Mouse (Mus musculus): ENCODE measurements around the gene Cd300lf. TPM values are rescaled to one million over a fixed set of nuclear protein-coding genes. Genes with fewer than 3 reads are reported as not detected.

Cd300lf gene
- polyA plus RNA-seq (2012; fragmentation: generic; extraction: Trizol): not detected
- long read RNA-seq, experiment 1: 0 reads
- long read RNA-seq, experiment 2: 0 reads

GRCm38 (mm10) chr11:115133800-115134199 lies at the start of gene Cd300lf:
Cd300lf (minus strand) TSS chr11:115133992.
- Histone ChIP-seq H3K27me3 (ENCODE audit: control insufficient read depth, insufficient read depth, insufficient read length) (peaks cover 3% of the 10 kb centered on the region), H3ac (ENCODE audit: control insufficient read depth, insufficient read length, low read depth) (no peak within 1 kb of the TSS), H3K4me3 (ENCODE audit: insufficient read depth, poor library complexity, severe bottlenecking) (no peak within 1 kb of the TSS), H3K79me2 (ENCODE audit: control insufficient read depth, insufficient read depth) (no peaks in the 10 kb centered on the region), H3K79me3 (ENCODE audit: low read depth) (no peaks in the 10 kb centered on the region), H3K36me3 (ENCODE audit: control insufficient read depth, insufficient read depth) (no peaks in the 10 kb centered on the region)
- TF ChIP-seq MAX (IDR thresholded peaks at IDR 0.05) (no peak), CEBPB (IDR thresholded peaks at IDR 0.05; ENCODE audit: low read depth) (no peak), CTCF (IDR thresholded peaks at IDR 0.05; ENCODE audit: control insufficient read depth, insufficient read depth, insufficient read length) (no peak), FOSL1 (IDR thresholded peaks at IDR 0.05; ENCODE audit: insufficient read depth, low read length, poor library complexity, severe bottlenecking) (no peak), MYOD1 (IDR thresholded peaks at IDR 0.05; ENCODE audit: control insufficient read depth, insufficient read length, low read depth) (no peak), USF1 (IDR thresholded peaks at IDR 0.05; ENCODE audit: low read depth) (no peak), MYOG (IDR thresholded peaks at IDR 0.05; ENCODE audit: control insufficient read depth, extremely low read depth, insufficient read length) (no peak)

GRCm38 (mm10) chr11:115181913-115182638 lies 48.3 kb upstream of the Cd300lf start:
- no peaks in the 10 kb centered on the region for H3K36me3 ChIP-seq (ENCODE audit: control insufficient read depth, insufficient read depth)
- no peak overlapping the region for H3K4me3 ChIP-seq (ENCODE audit: insufficient read depth, poor library complexity, severe bottlenecking)
- H3ac ChIP-seq (ENCODE audit: control insufficient read depth, insufficient read length, low read depth): no peak overlapping the region
- H3K79me3 ChIP-seq (ENCODE audit: low read depth): no peaks in the 10 kb centered on the region
- no peaks in the 10 kb centered on the region for H3K79me2 ChIP-seq (ENCODE audit: control insufficient read depth, insufficient read depth)
- TF ChIP-seq CTCF (IDR thresholded peaks at IDR 0.05; ENCODE audit: control insufficient read depth, insufficient read depth, insufficient read length) (peak; percentile 67), FOSL1 (IDR thresholded peaks at IDR 0.05; ENCODE audit: insufficient read depth, low read length, poor library complexity, severe bottlenecking) (no peak)
- no peaks in the 10 kb centered on the region for H3K27me3 ChIP-seq (ENCODE audit: control insufficient read depth, insufficient read depth, insufficient read length)

DNA sequence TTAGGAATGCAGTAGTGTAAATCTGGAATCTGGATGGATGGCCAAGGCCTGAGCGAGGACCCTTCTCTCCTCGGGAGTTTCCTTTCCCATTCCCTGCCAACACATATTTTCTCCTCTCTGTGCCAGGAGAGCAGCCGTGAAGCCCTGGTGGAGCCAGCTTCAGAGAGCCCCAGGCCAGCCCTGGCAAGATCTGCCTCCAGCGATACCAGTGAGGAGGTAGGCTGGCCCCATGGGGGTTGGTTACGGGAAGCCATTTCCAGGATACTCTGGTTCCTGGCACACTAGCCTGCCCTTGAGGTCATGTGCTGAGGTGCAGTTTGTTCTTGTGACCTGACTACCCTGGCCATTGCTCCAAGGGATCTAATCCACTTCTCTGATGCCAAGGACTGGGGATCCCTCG lies 46.1 kb upstream of the Cd300lf start:
- H3K27me3 ChIP-seq (ENCODE audit: control insufficient read depth, insufficient read depth, insufficient read length): no peaks in the 10 kb centered on the region
- no peaks in the 10 kb centered on the region for H3K36me3 ChIP-seq (ENCODE audit: control insufficient read depth, insufficient read depth)
- no peak overlapping the region for H3K4me3 ChIP-seq (ENCODE audit: insufficient read depth, poor library complexity, severe bottlenecking)
- H3K79me2 ChIP-seq (ENCODE audit: control insufficient read depth, insufficient read depth): no peaks in the 10 kb centered on the region
- TF ChIP-seq MYOG (IDR thresholded peaks at IDR 0.05; ENCODE audit: control insufficient read depth, extremely low read depth, insufficient read length): no peak
- no peak for TF ChIP-seq MYOD1 (IDR thresholded peaks at IDR 0.05; ENCODE audit: control insufficient read depth, insufficient read length, low read depth)
- TF ChIP-seq MAX (IDR thresholded peaks at IDR 0.05): no peak
- no peak for TF ChIP-seq FOSL1 (IDR thresholded peaks at IDR 0.05; ENCODE audit: insufficient read depth, low read length, poor library complexity, severe bottlenecking)
- no peak for TF ChIP-seq CEBPB (IDR thresholded peaks at IDR 0.05; ENCODE audit: low read depth)
- no peak for TF ChIP-seq CTCF (IDR thresholded peaks at IDR 0.05; ENCODE audit: control insufficient read depth, insufficient read depth, insufficient read length)
- TF ChIP-seq USF1 (IDR thresholded peaks at IDR 0.05; ENCODE audit: low read depth): no peak
- H3ac ChIP-seq (ENCODE audit: control insufficient read depth, insufficient read length, low read depth): no peak overlapping the region
- H3K79me3 ChIP-seq (ENCODE audit: low read depth): no peaks in the 10 kb centered on the region

- Histone ChIP-seq H3K4me3 (ENCODE audit: insufficient read depth, poor library complexity, severe bottlenecking) (no peak overlapping the region), H3ac (ENCODE audit: control insufficient read depth, insufficient read length, low read depth) (no peak overlapping the region), H3K79me2 (ENCODE audit: control insufficient read depth, insufficient read depth) (no peaks in the 10 kb centered on the region), H3K27me3 (ENCODE audit: control insufficient read depth, insufficient read depth, insufficient read length) (no peaks in the 10 kb centered on the region), H3K36me3 (ENCODE audit: control insufficient read depth, insufficient read depth) (no peaks in the 10 kb centered on the region), H3K79me3 (ENCODE audit: low read depth) (no peaks in the 10 kb centered on the region)
- no peak for TF ChIP-seq CTCF (IDR thresholded peaks at IDR 0.05; ENCODE audit: control insufficient read depth, insufficient read depth, insufficient read length)
- no peak for TF ChIP-seq CEBPB (IDR thresholded peaks at IDR 0.05; ENCODE audit: low read depth)
- TF ChIP-seq MYOD1 (IDR thresholded peaks at IDR 0.05; ENCODE audit: control insufficient read depth, insufficient read length, low read depth): no peak
- no peak for TF ChIP-seq USF1 (IDR thresholded peaks at IDR 0.05; ENCODE audit: low read depth)
- no peak for TF ChIP-seq FOSL1 (IDR thresholded peaks at IDR 0.05; ENCODE audit: insufficient read depth, low read length, poor library complexity, severe bottlenecking)
- no peak for TF ChIP-seq MYOG (IDR thresholded peaks at IDR 0.05; ENCODE audit: control insufficient read depth, extremely low read depth, insufficient read length)
- TF ChIP-seq MAX (IDR thresholded peaks at IDR 0.05): no peak
These were observed 45.4 kb upstream of the Cd300lf start for GRCm38 (mm10) chr11:115179191-115179590.

DNA sequence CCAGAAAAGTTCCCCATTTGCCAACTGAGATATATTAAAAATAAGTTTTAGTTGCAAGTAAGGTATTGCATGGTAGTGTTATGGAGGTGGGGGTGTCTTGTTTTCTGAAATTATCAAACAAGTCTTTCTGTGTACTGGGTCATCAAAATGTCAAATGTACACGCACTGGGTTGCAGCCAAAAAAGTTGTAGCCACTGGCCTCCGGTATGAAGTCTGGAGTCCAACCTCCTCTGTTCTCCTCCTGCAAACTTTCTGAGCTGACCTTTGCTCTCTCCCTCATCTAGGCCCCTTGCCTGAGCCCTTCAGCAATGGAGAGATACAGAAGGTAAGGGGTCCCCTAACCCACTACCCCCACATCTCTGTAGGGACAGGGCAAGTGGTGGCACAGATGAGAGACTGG lies 45.0 kb upstream of the Cd300lf start:
- Histone ChIP-seq H3ac (ENCODE audit: control insufficient read depth, insufficient read length, low read depth) (no peak overlapping the region), H3K36me3 (ENCODE audit: control insufficient read depth, insufficient read depth) (no peaks in the 10 kb centered on the region), H3K27me3 (ENCODE audit: control insufficient read depth, insufficient read depth, insufficient read length) (no peaks in the 10 kb centered on the region), H3K79me3 (ENCODE audit: low read depth) (no peaks in the 10 kb centered on the region), H3K4me3 (ENCODE audit: insufficient read depth, poor library complexity, severe bottlenecking) (no peak overlapping the region), H3K79me2 (ENCODE audit: control insufficient read depth, insufficient read depth) (no peaks in the 10 kb centered on the region)
- no peak for TF ChIP-seq MYOG (IDR thresholded peaks at IDR 0.05; ENCODE audit: control insufficient read depth, extremely low read depth, insufficient read length)
- no peak for TF ChIP-seq CTCF (IDR thresholded peaks at IDR 0.05; ENCODE audit: control insufficient read depth, insufficient read depth, insufficient read length)
- TF ChIP-seq MYOD1 (IDR thresholded peaks at IDR 0.05; ENCODE audit: control insufficient read depth, insufficient read length, low read depth): no peak
